Mouse (Mus musculus) left cerebral cortex, adult 8-10 months (tissue): ENCODE results near the gene Pnkp. TPM values are rescaled to one million over a fixed set of nuclear protein-coding genes. Genes with fewer than 3 reads are reported as not detected.
"Not testable (repeated sequence)": the region's sequence is repeated elsewhere in the genome, so short reads cannot be mapped to it uniquely, and the experiment has no call there.

Source experiments
- DNase-seq, 2 experiments: peaks; one replicate each; pipeline ENCODE4 v3.0.0; 2022; ENCODE audit warnings: low spot score in 2 of 2
- total RNA-seq, 4 experiments: library from RNA; stranded (reverse); gene quantifications; 2 replicates each; pipeline ENCODE4 v1.2.4; 2022

The Pnkp gene
- total RNA-seq, 4 experiments from 2014 or later, result 23.9 to 27.0 (median 24.4) TPM

GRCm38 (mm10) chr7:44868919-44869696 is 12.2 kb downstream of the Pnkp start:
- no peak for DNase-seq

- peak; percentile 85 to 99 for DNase-seq
These were observed 13.0 kb downstream of the Pnkp start, which contains the start of gene Ptov1 for GRCm38 (mm10) chr7:44869697-44870528. TSS of gene Ptov1 (minus strand) at chr7:44869788.

GRCm38 (mm10) chr7:44870614-44871013 is 13.7 kb downstream of the Pnkp start:
- DNase-seq, result no peak

- DNase-seq, result no peak
These were observed 14.2 kb downstream of the Pnkp start for GRCm38 (mm10) chr7:44871181-44871580.

- DNase-seq, result not testable (repeated sequence)
These were observed 14.8 kb downstream of the Pnkp start for GRCm38 (mm10) chr7:44871774-44872173.

- DNase-seq, result no peak
These were observed 20.9 kb downstream of the Pnkp start for GRCm38 (mm10) chr7:44877833-44878232.

- no peak for DNase-seq
These were observed 26.1 kb downstream of the Pnkp start for GRCm38 (mm10) chr7:44883036-44883435.

- no peak for DNase-seq
These were observed 27.7 kb downstream of the Pnkp start for GRCm38 (mm10) chr7:44884637-44885036.

GRCm38 (mm10) chr7:44886964-44887363 is 30.0 kb downstream of the Pnkp start:
- no peak for DNase-seq

- no peak for DNase-seq
These were observed 31.5 kb downstream of the Pnkp start for GRCm38 (mm10) chr7:44888256-44889105.

- DNase-seq, result no peak
These were observed 33.2 kb downstream of the Pnkp start for GRCm38 (mm10) chr7:44890180-44890579.

GRCm38 (mm10) chr7:44890737-44891136 is 33.8 kb downstream of the Pnkp start:
- DNase-seq, result no peak

GRCm38 (mm10) chr7:44891611-44892010 is 34.7 kb downstream of the Pnkp start:
- DNase-seq, result no peak

GRCm38 (mm10) chr7:44892276-44892921 is 35.5 kb downstream of the Pnkp start, which contains the start of gene Med25:
TSS of gene Med25 (minus strand) at chr7:44892712.
- peak; percentile 92 to 97 for DNase-seq

- DNase-seq, result no peak
These were observed 36.3 kb downstream of the Pnkp start for GRCm38 (mm10) chr7:44893197-44893596.

- DNase-seq, result no peak
These were observed 37.2 kb downstream of the Pnkp start for GRCm38 (mm10) chr7:44894175-44894574.

GRCm38 (mm10) chr7:44895206-44895592 is 38.3 kb downstream of the Pnkp start:
- no peak for DNase-seq

- DNase-seq, result peak; percentile 86 to 93
These were observed 38.9 kb downstream of the Pnkp start, which contains the start of gene Fuz for GRCm38 (mm10) chr7:44895593-44896434. TSS of gene Fuz (plus strand) at chr7:44896079.

GRCm38 (mm10) chr7:44896499-44896898 is 39.6 kb downstream of the Pnkp start:
- DNase-seq, result no peak

GRCm38 (mm10) chr7:44898607-44899006 is 41.7 kb downstream of the Pnkp start:
- peak in 1 of 2 experiments; percentile 56 for DNase-seq
